24 mouse cellular contexts compared by ENCODE assay signal in the genomic region with DNA sequence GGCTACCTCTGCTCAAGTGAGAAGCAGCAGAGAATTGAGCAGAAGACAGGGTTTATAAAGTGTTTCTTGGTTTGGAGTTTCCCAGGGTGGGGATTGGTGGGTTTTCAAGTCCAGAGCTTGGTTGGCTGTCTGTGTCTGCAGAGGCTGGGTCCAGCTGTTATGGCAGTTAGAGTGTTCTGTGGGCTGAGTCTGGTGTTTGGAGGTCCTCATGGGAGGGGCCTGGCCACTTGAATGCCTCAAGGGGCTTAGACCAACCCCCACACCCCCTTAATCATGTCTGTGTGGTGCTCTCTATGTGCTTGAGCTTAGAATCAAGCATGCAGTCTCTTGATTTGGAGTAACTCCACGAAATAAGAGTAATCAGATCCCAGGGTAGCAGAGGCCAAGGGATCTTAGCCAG.
DNase-seq lines count a peak whose midpoint lies in the region; ATAC-seq and TF ChIP-seq lines count a peak whose summit lies in the region.
"Had no signal": no experiment of that assay in that cellular context is flagged by ENCODE, and none has a peak within 500 bp of the region (broad histone marks: within the 10 kb centered on the region; RNA-seq: fewer than 3 reads in every experiment).

No protein-coding gene starts in this region.

- H3K4me2 ChIP-seq in intestine, embryonic 16.5 days (ENCODE audit: low read depth, low read length), result no peak overlapping the region
- no peak overlapping the region for H3K4me2 ChIP-seq in intestine, postnatal 0 days (replicated peaks; ENCODE audit: low read depth)
- H3K4me2 ChIP-seq in midbrain, embryonic 11.5 days, result no peak overlapping the region
- H3K4me2 ChIP-seq in midbrain, embryonic 16.5 days (ENCODE audit: low read length), result no peak overlapping the region
- H3K4me2 ChIP-seq in stomach, embryonic 16.5 days (ENCODE audit: low read depth, low read length), result no peak overlapping the region
- H3K4me2 ChIP-seq: embryonic facial prominence, embryonic 13.5 days; forebrain, embryonic 13.5 days; hindbrain, embryonic 13.5 days had no signal

- intact Hi-C loops in heart, postnatal 10 days (cut with DNase I), result no loop called here

- H3K9ac ChIP-seq in intestine, embryonic 16.5 days (ENCODE audit: low read depth, low read length), result no peak overlapping the region
- H3K9ac ChIP-seq in intestine, postnatal 0 days (ENCODE audit: low read depth, low read length), result no peak overlapping the region
- H3K9ac ChIP-seq in midbrain, embryonic 11.5 days (ENCODE audit: low read length), result no peak overlapping the region
- no peak overlapping the region for H3K9ac ChIP-seq in midbrain, embryonic 16.5 days (ENCODE audit: low read depth, low read length)
- H3K9ac ChIP-seq in stomach, embryonic 16.5 days (ENCODE audit: low read length), result no peak overlapping the region
- H3K9ac ChIP-seq: embryonic facial prominence, embryonic 13.5 days; forebrain, embryonic 13.5 days; hindbrain, embryonic 13.5 days had no signal

- WGBS in intestine, embryonic 16.5 days, result 38% methylated on average over 1 of the region's 1 CpGs
- 29% methylated on average over 1 of the region's 1 CpGs for WGBS in intestine, postnatal 0 days
- WGBS in midbrain, embryonic 11.5 days, result 53% methylated on average over 1 of the region's 1 CpGs
- 36% methylated on average over 1 of the region's 1 CpGs for WGBS in midbrain, embryonic 16.5 days
- 28% methylated on average over 1 of the region's 1 CpGs for WGBS in stomach, embryonic 16.5 days
- 21% methylated on average over 1 of the region's 1 CpGs for WGBS in lung, adult 2 months

- no peak for TF ChIP-seq POLR2A in lung, adult 2 months (IDR thresholded peaks at IDR 0.05; ENCODE audit: borderline replicate concordance, extremely low read depth, low read depth, low read length)

- H3K36me3 ChIP-seq in intestine, embryonic 16.5 days (ENCODE audit: control insufficient read depth, insufficient read depth, low read length), result no peaks in the 10 kb centered on the region
- H3K36me3 ChIP-seq in intestine, postnatal 0 days (ENCODE audit: control insufficient read depth, insufficient read depth), result no peaks in the 10 kb centered on the region
- H3K36me3 ChIP-seq in midbrain, embryonic 11.5 days (ENCODE audit: control insufficient read depth, insufficient read depth, low read length), result no peaks in the 10 kb centered on the region
- no peaks in the 10 kb centered on the region for H3K36me3 ChIP-seq in midbrain, embryonic 16.5 days (ENCODE audit: control insufficient read depth, insufficient read depth, low read length)
- no peaks in the 10 kb centered on the region for H3K36me3 ChIP-seq in stomach, embryonic 16.5 days (ENCODE audit: control insufficient read depth, insufficient read depth, low read length)
- H3K36me3 ChIP-seq: embryonic facial prominence, embryonic 13.5 days; forebrain, embryonic 10.5 days; hindbrain, embryonic 10.5 days; hindbrain, embryonic 13.5 days had no signal

- no peaks in the 10 kb centered on the region for H3K4me1 ChIP-seq in intestine, embryonic 16.5 days (ENCODE audit: control insufficient read depth, insufficient read depth, low read length)
- H3K4me1 ChIP-seq in intestine, postnatal 0 days (replicated peaks; ENCODE audit: control insufficient read depth, insufficient read depth, low read length), result no peaks in the 10 kb centered on the region
- H3K4me1 ChIP-seq in midbrain, embryonic 11.5 days (ENCODE audit: control insufficient read depth, insufficient read depth, low read length), result no peaks in the 10 kb centered on the region
- no peaks in the 10 kb centered on the region for H3K4me1 ChIP-seq in midbrain, embryonic 16.5 days (ENCODE audit: control insufficient read depth, insufficient read depth, low read length)
- H3K4me1 ChIP-seq in stomach, embryonic 16.5 days (ENCODE audit: control insufficient read depth, insufficient read depth, low read length), result peaks cover 4% of the 10 kb centered on the region; the same call in 1 of the 2 replicates
- no peaks in the 10 kb centered on the region for H3K4me1 ChIP-seq in lung, adult 2 months (ENCODE audit: control insufficient read depth, insufficient read depth, low read length)
- H3K4me1 ChIP-seq: forebrain, embryonic 13.5 days; hindbrain, embryonic 10.5 days; hindbrain, embryonic 13.5 days had no signal

- H3K9me3 ChIP-seq in intestine, embryonic 16.5 days (ENCODE audit: control insufficient read depth, low read length), result no peaks in the 10 kb centered on the region
- H3K9me3 ChIP-seq in intestine, postnatal 0 days (ENCODE audit: control insufficient read depth), result no peaks in the 10 kb centered on the region
- no peaks in the 10 kb centered on the region for H3K9me3 ChIP-seq in midbrain, embryonic 11.5 days (ENCODE audit: control insufficient read depth, low read length)
- no peaks in the 10 kb centered on the region for H3K9me3 ChIP-seq in midbrain, embryonic 16.5 days (replicated peaks; ENCODE audit: control insufficient read depth, low read length, poor library complexity, severe bottlenecking)
- no peaks in the 10 kb centered on the region for H3K9me3 ChIP-seq in stomach, embryonic 16.5 days (replicated peaks; ENCODE audit: control insufficient read depth, low read length)
- H3K9me3 ChIP-seq: embryonic facial prominence, embryonic 13.5 days; forebrain, embryonic 10.5 days; forebrain, embryonic 13.5 days; hindbrain, embryonic 10.5 days; hindbrain, embryonic 13.5 days had no signal

- TF ChIP-seq CTCF in intestine, postnatal 0 days (IDR thresholded peaks at IDR 0.05; ENCODE audit: low read depth), result no peak
- TF ChIP-seq CTCF in lung, adult 2 months (IDR thresholded peaks at IDR 0.05; ENCODE audit: insufficient read depth, low read length), result no peak

- peak; percentile 46; the same call in 1 of the 2 replicates for ATAC-seq in intestine, embryonic 16.5 days
- ATAC-seq in intestine, postnatal 0 days, result no peak
- ATAC-seq in midbrain, embryonic 11.5 days (ENCODE audit: low FRiP score), result no peak
- no peak for ATAC-seq in midbrain, embryonic 16.5 days
- peak; percentile 79; the same call in 1 of the 2 replicates for ATAC-seq in stomach, embryonic 16.5 days (ENCODE audit: insufficient read depth, low FRiP score)
- ATAC-seq: CD4-positive, CD25-positive, alpha-beta regulatory T cell, adult 4 months; forebrain, embryonic 13.5 days; forebrain, embryonic 16.5 days; hindbrain, embryonic 16.5 days had no signal

- no peaks in the 10 kb centered on the region for H3K27me3 ChIP-seq in intestine, embryonic 16.5 days (replicated peaks; ENCODE audit: control insufficient read depth, insufficient read depth, low read length)
- no peaks in the 10 kb centered on the region for H3K27me3 ChIP-seq in intestine, postnatal 0 days (replicated peaks; ENCODE audit: control insufficient read depth, insufficient read depth, low read length)
- no peaks in the 10 kb centered on the region for H3K27me3 ChIP-seq in midbrain, embryonic 11.5 days (ENCODE audit: control insufficient read depth, insufficient read depth, low read length)
- H3K27me3 ChIP-seq in midbrain, embryonic 16.5 days (ENCODE audit: control insufficient read depth, insufficient read depth, low read depth, low read length), result no peaks in the 10 kb centered on the region
- no peaks in the 10 kb centered on the region for H3K27me3 ChIP-seq in stomach, embryonic 16.5 days (ENCODE audit: control insufficient read depth, insufficient read depth, low read length)
- H3K27me3 ChIP-seq: embryonic facial prominence, embryonic 13.5 days; forebrain, embryonic 13.5 days; hindbrain, embryonic 13.5 days had no signal

- DNase-seq in heart, postnatal 10 days, result peak; percentile 38 to 57
- no peak for DNase-seq in heart, adult 9 months (ENCODE audit: low spot score in 2 of 2)
- DNase-seq in midbrain, embryonic 11.5 days (ENCODE audit: low spot score, missing footprints), result peak; percentile 2
- no peak for DNase-seq in lung, adult 2 months
- DNase-seq: adrenal gland, adult 2 months; adrenal gland, postnatal 14 days; cerebellum, adult 11 months; cerebellum, adult 2 months; cerebellum, adult 9-11 months; cerebellum, postnatal 25 days; gastrocnemius, postnatal 10 days; gastrocnemius, postnatal 36 days had no signal

- H3K4me3 ChIP-seq in intestine, embryonic 16.5 days (ENCODE audit: low read length), result no peak overlapping the region
- H3K4me3 ChIP-seq in intestine, postnatal 0 days (ENCODE audit: low read depth, low read length), result no peak overlapping the region
- H3K4me3 ChIP-seq in midbrain, embryonic 11.5 days (ENCODE audit: low read depth, low read length), result no peak overlapping the region
- H3K4me3 ChIP-seq in midbrain, embryonic 16.5 days (ENCODE audit: low read depth, low read length), result no peak overlapping the region
- no peak overlapping the region for H3K4me3 ChIP-seq in stomach, embryonic 16.5 days (replicated peaks; ENCODE audit: low read length)
- H3K4me3 ChIP-seq in lung, adult 2 months (replicated peaks; ENCODE audit: extremely low read depth, low read depth, low read length), result no peak overlapping the region
- H3K4me3 ChIP-seq: embryonic facial prominence, embryonic 13.5 days; forebrain, embryonic 10.5 days; forebrain, embryonic 13.5 days; hindbrain, embryonic 10.5 days; hindbrain, embryonic 13.5 days had no signal

- H3K27ac ChIP-seq in intestine, embryonic 16.5 days (ENCODE audit: low read length), result no peak overlapping the region
- no peak overlapping the region for H3K27ac ChIP-seq in intestine, postnatal 0 days (ENCODE audit: low read depth, low read length)
- H3K27ac ChIP-seq in midbrain, embryonic 11.5 days (ENCODE audit: low read depth, low read length), result no peak overlapping the region
- H3K27ac ChIP-seq in midbrain, embryonic 16.5 days (ENCODE audit: low read length), result no peak overlapping the region
- no peak overlapping the region for H3K27ac ChIP-seq in stomach, embryonic 16.5 days (ENCODE audit: low read length)
- H3K27ac ChIP-seq: embryonic facial prominence, embryonic 13.5 days; forebrain, embryonic 10.5 days; forebrain, embryonic 13.5 days; hindbrain, embryonic 10.5 days; hindbrain, embryonic 13.5 days had no signal

Comparison
In these comparisons a context has a peak if more than half of its experiments do, and no peak if none do; other contexts are left out.
1. DNase-seq: peak in heart, postnatal 10 days (2 of 2) and midbrain, embryonic 11.5 days (single experiment); none in heart, adult 9 months (0 of 2) and lung, adult 2 months (single experiment).
2. ATAC-seq: peak in intestine, embryonic 16.5 days (single experiment) and stomach, embryonic 16.5 days (single experiment); none in intestine, postnatal 0 days (single experiment), midbrain, embryonic 11.5 days (single experiment) and midbrain, embryonic 16.5 days (single experiment).